Mouse (Mus musculus) adrenal gland (tissue): ENCODE data around the gene Il22ra1.
"Not testable (repeated sequence)": the region's sequence is repeated elsewhere in the genome, so short reads cannot be mapped to it uniquely, and the experiment has no call there.

Experiments used
- intact Hi-C: fragments of 180-260 bp; cut with DNase I; formaldehyde crosslinking; loops from one replicate; pipeline ENCODE4 v1.15.1; 2025
- long read RNA-seq, 2 experiments: library from polyadenylated mRNA; unstranded; transcript quantifications; one replicate each; pipeline ENCODE4 v2.0.0; 2020; ENCODE audit warnings: borderline replicate concordance in 1 of 2; ENCODE audit not compliant: insufficient replicate concordance in 1 of 2

Gene Il22ra1
- long read RNA-seq, experiment 1 = 0 reads
- long read RNA-seq, experiment 2 = 0 reads

DNA sequence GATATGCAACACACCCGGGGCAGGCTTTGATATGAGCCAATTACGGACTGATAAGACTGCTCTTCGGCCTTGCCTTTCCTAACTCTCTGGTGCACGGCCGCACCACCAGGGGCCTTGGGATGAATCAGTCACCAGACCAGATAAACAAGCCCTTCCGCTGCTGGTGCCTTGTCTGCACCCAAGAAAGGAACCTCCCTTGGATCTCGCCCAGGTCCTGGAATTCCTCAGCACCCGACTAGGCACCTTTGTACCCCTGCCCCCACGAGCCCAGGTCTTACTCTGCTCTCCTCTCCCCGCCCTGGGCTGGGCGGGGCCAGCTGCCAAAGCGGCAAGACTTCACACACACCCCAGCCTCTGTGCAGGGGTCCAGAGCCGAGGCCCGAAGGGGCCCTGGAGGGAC is at the start of gene Il22ra1:
Gene Il22ra1, plus strand, starts transcription at position 356 of the 400 bp plus-strand sequence.
- intact Hi-C loops = no loop called here

DNA sequence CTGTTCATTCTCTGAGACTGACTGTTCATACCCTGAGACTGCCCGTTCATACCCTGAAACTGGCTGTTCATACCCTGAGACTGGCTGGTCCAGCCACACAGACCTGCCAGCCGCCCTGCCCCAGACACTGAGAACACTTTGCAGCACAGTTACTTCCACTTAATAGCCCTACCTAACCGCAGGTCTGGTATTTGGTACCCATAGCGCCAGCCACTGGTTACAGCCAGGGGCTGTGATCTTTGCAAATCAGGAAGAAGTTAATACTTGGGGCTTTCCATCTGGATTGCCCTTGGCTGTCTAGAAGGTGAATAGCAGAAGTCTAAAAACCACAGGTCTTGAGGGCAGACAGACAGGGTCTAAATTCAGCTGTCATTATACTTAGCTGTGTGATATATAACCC is 48.7 kb upstream of the Il22ra1 start:
- intact Hi-C loops = no loop called here

DNA sequence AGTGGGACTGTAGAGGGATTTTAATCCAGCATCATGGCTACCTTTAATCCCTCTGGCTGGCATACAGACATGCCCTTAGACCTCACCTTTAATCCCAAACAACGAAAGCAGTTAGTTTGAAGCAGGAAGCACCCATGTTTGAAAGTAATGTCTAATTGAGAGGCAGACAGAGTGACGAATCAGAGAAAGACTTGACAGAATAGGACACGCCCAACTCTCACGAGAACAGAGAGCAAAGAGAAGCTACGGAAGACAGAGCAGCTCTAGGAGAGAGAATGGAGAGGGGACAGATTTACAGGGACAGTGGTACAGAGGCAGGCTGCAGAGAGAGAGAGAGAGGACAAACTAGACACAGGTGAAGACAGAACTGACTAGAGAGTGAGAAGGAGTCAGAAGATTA is 46.2 kb upstream of the Il22ra1 start:
- intact Hi-C loops = no loop called here

DNA sequence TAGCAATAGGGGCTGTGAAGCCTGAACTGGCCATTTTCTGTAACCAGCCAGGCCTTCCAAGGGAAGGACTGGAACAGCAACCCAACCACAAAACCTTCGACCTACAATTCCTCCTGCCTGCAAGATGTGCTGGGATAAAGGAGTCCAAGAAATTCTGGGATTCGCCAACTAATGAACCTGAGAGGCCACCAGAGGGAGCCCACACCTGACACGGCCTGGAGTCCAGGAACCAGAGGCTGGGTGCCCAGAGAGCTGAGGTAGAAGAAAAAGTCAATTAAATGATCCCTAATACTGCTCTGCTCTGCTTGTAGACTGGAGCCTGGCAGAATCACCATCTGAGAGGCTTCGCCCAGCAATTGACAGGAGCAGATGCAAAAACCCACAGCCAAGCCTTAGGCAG is 44.4 kb upstream of the Il22ra1 start:
- intact Hi-C loops = no loop called here

DNA sequence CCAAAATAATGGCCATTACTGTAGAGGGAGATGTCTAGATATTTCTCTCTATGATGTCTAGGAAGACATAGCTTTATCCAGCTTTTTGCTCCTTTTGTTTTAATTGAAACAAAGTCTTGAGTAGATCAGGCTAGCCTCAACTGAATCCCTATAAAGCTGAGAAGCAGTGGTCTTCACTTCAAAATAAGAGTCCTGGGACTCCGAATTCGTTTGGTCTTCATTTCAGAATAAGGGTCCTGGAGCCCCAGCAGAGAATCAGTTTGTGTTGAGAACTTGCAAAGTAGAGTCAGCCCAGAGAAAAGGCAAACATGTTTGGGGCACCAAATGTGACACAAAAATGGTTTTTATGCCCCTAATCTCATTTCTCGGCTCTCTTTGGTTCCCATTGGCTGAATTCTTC is 43.2 kb upstream of the Il22ra1 start:
- intact Hi-C loops = no loop called here

DNA sequence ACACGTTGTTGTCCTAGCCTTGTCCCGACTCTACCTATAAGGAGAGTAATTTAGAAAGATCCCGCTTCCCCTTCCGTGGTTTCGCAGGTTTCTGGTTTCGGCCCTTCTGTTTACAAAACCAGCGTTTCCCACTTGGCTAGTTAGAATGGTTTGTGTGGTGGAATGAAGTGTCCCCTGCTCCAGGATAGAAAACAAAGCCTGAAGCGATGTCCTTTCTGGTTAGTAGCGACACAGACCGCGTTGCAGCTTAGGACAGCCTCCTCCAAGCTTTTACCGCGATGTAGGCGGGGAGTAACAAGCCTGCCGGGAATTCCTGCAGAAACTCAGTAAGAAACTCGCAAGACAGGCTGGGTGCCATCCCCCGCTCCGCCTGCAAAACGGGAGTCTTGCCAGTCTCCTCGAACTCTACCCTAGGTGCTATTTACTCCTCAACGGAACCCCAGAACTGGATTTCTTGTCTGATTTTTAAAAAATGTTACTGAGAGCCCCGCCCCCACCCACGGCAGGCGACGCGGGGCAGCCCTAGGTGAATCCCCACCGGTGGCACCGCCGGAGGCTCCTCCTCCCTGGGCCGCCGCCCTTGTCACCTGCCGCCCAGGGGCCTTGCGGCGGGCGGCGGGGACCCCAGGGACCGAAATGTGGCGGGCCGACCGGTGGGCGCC is 41.9 kb upstream of the Il22ra1 start, which contains the start of gene Ifnlr1:
Gene Ifnlr1, plus strand, starts transcription at position 382 of the 662 bp plus-strand sequence.
- intact Hi-C loops = no loop called here

DNA sequence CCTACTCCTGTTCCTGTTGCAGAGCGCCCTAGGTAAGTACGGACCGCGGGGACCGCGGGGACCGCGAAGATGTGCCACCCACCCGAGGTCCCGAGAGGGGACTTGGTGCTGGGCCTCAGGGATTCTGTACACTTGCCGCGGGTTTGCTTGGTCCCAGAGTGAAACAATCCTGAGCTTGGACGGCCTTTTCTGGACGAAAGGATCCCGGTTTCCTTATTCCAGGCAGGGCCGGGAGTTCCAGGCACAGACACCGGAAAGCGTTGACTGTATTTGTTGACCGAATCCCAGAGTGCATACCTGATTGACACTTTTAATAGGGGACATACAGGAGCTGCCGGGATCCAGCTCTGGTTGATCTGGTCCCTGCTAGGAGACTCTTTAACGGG is 41.4 kb upstream of the Il22ra1 start:
- intact Hi-C loops = no loop called here

DNA sequence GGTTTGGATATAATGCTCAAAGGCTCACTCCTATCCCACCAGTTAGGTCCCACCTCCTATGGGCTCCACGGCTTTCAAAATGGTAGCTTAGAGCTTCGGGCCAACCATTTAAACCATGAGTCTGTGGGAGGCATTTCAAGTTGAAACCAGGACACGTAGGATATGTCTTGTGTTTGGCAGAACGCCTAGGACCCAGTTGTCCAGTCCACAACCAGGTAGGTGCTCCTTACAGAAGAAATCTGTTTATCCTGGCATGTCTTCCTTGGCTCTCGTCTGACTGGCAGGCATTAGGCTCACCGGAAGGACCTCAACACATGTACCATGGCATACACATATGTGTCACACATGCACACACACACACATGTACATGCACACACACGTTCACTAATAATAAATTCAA is 38.2 kb upstream of the Il22ra1 start:
- intact Hi-C loops = no loop called here

DNA sequence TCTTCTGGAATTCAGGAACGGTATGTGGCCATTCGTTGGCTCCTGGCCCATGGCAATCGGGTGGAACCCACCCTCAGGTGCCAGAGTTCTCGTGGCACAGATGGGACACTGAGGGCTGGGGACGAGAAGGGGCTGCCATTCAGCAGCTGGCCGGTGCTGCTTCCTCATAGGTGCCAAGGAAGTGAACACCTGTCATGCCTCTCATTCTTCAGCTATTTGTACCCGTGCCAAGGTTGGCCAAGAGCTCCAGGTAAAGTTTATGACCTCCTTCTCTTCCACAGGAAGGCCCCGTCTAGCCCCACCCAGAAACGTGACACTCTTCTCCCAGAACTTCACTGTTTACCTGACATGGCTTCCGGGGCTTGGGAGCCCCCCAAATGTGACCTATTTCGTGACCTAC is 37.7 kb upstream of the Il22ra1 start:
- intact Hi-C loops = no loop called here

DNA sequence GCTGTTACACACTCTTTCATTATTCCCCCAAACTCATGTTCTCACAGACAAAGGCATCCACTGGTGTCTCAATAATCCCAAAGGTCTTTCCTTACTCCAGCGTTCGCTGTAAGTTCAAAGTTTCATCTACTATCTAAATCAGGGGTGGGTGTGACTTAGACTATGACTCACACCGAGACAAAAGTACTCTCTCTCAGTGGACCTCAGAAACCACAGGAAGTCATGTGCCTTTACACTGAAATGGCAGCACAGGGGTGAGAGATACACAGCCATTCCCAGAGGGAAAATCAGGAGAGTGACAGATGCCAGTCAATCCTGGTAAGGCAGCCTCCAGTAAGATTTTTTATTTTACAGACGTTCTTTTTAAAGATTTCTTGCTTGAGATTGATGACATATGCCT is 35.1 kb upstream of the Il22ra1 start:
- intact Hi-C loops = no loop called here

DNA sequence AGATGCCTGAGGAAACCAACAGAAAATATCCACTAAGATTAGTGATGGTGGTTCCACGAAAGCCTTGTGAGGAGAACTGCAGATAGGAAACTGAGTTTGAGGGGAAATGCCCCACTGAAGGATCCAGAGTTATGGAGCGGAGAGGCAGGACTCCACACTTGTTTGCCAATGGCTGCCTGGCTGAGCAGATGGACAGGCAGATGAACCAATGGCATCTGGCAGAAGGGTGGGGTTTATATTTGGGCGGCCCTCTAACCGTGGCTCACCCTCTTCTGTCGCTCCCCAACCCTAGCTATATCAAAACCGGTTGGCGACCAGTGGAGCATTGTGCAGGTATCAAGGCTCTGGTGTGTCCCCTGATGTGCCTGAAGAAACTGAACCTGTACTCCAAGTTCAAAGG is 29.5 kb upstream of the Il22ra1 start:
- intact Hi-C loops = no loop called here

DNA sequence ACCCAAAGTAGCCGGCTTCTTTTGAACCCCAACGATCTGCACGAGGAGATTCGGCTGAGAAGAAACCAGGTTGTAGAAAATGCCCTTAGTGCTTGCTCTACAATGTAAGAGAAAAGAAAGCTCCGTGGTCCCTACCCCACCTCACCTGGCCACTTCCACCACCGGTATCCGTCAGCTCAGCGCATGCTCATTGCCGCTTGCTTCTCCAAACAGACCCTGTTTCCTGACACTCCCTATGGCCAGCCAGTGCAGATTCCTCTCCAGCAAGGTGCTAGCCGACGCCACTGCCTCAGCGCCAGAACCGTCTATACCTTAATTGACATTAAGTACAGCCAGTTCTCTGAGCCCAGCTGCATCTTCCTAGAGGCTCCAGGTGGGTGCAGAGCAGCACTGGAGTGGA is 24.5 kb upstream of the Il22ra1 start:
- intact Hi-C loops = loop anchor here (10.0 kb wide), 1 partner anchor 221 kb away; the partner anchor contains the start of gene Fuca1

DNA sequence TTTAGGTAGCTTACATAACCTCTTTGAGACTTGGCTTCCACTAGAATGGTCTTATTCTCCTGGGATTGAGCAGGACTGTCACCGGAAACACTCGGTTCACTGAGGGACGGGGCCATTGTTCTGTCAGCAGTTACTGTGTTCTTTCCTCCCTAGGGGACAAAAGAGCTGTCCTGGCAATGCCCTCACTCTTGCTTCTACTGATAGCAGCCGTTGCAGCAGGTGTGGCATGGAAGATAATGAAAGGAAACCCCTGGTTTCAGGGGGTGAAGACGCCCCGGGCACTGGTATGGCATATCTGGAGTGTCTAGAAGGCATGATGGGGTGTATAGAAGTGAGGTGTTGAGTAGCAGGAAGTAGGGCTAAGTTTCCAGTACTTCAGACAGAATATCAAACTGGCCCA is 24.0 kb upstream of the Il22ra1 start:
- intact Hi-C loops = loop anchor here (10.0 kb wide), 1 partner anchor 221 kb away; the partner anchor contains the start of gene Fuca1

DNA sequence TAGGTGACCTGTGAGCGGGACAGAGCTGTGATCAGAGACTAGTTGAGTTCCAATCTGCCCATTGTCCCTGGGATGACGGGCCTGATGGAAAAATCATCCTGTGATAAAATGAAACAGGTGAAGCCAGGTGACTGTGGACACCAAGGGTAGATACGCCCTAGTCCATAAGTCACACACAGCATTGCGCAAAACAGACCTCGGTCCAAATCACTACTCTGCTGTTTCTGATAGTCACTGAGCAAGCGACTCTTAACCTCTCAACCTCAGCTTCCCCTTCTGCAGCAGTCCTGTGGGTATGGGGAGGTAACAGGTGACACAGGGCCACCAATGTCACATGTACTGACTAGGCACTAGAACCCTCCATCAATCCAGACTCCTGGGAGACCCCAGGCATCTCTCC is 21.9 kb upstream of the Il22ra1 start:
- intact Hi-C loops = loop anchor here (10.0 kb wide), 1 partner anchor 219 kb away; the partner anchor contains the start of gene Fuca1

DNA sequence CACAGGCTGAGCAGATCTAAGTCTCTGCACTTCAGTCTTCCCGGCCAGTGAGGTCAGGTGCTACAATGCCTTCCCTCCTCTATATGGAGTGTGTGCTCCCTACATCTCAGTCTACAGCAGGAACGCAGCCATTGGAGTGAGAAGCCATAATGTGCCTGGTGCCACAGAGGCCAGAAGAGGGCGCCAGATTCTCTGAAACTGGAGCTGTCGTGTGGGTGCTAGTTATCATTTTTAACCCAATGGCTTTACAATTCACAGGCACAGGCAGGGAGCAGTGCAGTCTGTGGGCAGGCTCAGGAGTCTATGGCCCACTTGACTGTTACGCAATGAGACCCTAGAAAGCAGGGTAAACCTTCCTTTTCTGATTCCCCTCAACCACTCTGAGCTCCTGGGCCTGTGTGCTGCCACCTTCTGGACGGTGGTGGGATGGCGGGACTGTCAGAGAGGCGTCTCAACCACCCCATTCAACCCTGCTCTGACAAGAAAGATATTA is 18.9 kb upstream of the Il22ra1 start:
- intact Hi-C loops = loop anchor here (10.0 kb wide), 1 partner anchor 216 kb away; the partner anchor contains the start of gene Fuca1

DNA sequence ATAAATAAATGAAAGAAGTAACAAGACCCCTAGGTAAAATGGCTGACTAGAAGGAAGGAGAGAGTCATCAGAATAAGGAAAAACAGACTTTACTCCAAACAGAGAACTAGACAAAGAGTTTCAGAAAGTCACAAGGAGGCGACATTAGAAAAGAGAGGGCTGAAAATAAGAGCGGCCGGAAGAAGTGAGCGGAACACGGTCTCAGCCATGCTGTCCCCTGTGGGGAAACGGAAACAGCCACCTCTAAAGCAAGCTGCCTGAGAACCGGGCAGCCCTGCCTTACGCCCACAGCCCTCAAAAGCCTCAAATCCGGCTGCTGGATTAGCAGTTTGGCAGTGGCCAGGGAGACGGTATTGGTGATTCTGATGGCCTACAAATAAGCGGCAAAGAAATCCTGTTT is 18.4 kb upstream of the Il22ra1 start:
- intact Hi-C loops = loop anchor here (5.0 to 10.0 kb wide), 2 partner anchors 58 to 215 kb away; partner anchors contain the start of gene Fuca1

DNA sequence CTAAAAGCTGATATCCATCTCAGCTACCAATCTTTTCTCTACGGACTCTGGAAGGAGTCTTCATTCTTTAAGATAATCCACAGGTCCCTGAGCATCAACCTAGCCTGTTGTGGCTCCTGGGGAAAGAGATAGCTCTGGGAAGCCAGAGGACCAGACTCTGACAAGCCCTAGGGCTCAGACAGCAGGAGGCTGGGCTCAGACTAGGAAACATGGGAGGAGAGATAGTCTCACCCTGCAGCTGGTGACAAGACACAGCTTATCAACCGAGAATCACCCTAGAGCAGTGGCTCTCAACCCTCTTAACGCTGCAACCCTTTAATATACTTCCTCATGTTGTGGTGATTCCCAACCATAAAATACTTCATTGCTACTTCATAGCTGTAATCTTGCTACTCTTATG is 17.6 kb upstream of the Il22ra1 start:
- intact Hi-C loops = loop anchor here (5.0 kb wide), 1 partner anchor 57 kb away; no protein-coding TSS in a partner anchor

DNA sequence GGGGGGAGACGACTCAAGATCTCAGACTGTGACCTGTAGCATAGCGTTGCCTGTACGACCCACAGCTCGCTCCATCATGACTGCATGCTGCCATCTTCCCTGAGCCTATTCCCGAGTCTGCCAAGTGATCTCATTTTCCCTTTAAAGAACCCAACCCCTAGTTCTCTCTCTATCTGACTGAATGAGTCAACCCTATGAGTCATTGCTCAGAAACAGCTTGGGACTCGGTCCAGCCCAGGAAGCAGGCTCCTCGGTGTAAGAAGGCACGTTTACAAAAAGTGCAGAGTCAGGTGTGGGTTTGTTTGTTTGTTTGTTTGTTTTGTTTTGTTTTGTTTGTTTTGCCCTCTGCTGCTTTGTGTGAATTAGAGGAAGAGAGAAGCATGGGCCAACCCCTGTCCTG is 13.2 kb upstream of the Il22ra1 start:
- intact Hi-C loops = loop anchor here (5.0 kb wide), 1 partner anchor 53 kb away; no protein-coding TSS in a partner anchor

DNA sequence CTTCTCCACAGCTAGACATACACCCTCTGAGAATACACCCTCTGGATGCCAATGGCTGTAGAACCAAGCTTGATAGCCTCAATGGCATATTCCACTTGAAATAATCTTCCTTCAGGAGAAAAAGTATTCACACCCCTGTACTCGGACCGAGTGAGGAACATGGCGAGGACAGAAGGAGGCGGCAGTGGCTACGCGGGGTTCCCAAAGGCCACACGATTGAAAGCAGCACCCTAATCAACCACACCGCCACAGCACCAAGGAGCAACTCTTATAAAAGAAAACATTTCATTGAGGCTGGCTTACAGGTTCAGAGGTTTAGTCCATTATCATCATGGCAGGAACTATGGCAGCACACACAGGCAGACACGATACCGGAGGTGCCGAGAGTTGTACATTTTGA is 11.5 kb upstream of the Il22ra1 start:
- intact Hi-C loops = not testable (repeated sequence)

DNA sequence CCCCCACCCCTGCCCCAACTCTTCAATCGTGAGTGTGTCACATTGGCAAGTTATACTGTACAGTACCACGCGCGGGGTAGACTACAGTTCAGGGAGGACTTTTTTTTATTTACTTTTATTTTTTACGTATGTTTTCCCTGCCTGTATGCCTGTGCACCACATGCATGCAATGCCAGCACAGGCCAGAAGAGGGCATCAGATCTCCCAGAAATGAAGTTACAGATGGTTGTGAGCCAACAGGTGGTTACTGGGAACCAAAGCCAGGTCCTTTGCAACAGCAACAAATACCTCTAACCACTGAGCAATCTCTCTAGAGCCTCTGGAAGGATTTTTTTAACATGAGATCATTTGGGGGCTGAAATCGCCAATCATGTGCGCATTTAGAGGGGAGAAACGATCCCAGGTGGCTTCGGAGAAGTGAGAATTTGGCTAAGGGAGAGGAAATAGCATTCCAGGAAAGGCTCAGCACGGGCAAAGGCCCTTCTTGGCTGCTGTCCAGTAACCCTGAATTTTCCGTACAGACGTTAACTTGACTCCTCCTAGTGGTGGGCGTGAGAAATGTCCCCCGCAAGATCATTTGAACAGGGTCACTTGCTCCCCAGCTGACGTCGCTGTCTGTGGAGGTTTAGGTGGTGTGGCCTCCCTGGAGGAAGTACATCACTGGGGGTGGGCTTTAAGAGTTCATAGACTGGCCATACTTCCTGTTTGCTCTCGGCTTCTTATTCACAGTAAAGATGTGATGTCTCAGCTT is 5.3 kb upstream of the Il22ra1 start:
- intact Hi-C loops = no loop called here

DNA sequence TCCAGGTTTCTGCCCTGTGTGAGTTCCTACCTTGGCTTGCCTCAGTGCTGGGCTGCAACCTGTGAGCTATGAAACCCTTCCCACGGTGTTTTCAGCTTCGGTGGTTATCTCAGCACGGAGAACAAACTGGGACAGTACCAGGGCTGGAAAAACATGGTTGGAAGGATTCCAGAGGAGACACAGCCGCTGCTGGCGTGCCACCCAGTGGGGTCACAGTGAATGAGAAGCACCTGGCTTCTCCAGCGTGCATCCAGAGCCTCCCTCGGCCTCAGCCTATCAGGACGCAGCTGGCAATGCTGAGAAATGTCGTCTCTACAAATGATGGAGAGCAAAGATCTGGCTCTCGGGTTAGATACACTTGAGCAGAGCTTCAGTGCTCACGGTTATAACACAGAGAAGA is 1.6 kb upstream of the Il22ra1 start:
- intact Hi-C loops = no loop called here

DNA sequence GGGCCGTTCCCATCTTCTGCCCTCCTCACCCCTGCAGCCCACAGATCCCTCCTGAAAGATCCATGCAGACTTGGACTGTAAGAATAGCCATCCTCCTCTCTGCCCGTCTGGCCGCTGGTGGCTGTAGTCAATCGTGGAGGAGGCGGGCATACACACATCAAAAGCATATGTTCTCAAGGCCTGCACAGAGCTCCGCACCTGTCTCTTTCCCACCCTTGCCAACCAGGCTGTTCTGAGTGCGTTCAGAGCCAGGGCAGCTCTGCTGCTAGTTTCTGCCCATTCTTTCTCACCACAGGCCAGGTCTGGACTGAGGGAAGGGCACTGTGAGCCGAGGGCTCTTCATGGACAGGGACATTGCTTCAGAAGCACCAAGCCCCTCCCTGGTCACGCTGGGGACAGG is 2.2 kb downstream of the Il22ra1 start:
- intact Hi-C loops = no loop called here
